Mouse (Mus musculus) testis, adult 2 months (tissue): ENCODE measurements around the gene Cxcl17.

Source experiments
- CTCF ChIP-seq: fragments of 200-500 bp; IDR thresholded peaks from 2 replicates; pipeline ENCODE4 v1.5.1; 2012; ENCODE audit warnings: low read depth, mild to moderate bottlenecking, inconsistent platforms, low read length, moderate library complexity; ENCODE audit not compliant: control insufficient read depth, insufficient read depth, insufficient replicate concordance
- POLR2A ChIP-seq: fragments of 200-500 bp; IDR thresholded peaks from 2 replicates; pipeline ENCODE4 v1.6.1; 2012; ENCODE audit warnings: low read depth, mild to moderate bottlenecking, inconsistent platforms, low read length, moderate library complexity; ENCODE audit not compliant: control insufficient read depth

GRCm38 (mm10) chr7:25428321-25428720 lies 15.6 kb upstream of the Cxcl17 start:
- TF ChIP-seq POLR2A (no peak), CTCF (no peak)
